Mouse (Mus musculus): Measurements from ENCODE around the gene Ftl1. TPM values are rescaled to one million over a fixed set of nuclear protein-coding genes. Genes with fewer than 3 reads are reported as not detected.
"Not testable (repeated sequence)": the region's sequence is repeated elsewhere in the genome, so short reads cannot be mapped to it uniquely, and the experiment has no call there.

Ftl1 gene
- total RNA-seq, 1 experiment = 398 TPM

- no peak for DNase-seq (ENCODE audit: low read depth, low spot score)
- Histone ChIP-seq H3K9ac (ENCODE audit: insufficient read depth, low read depth, low read length, poor library complexity, severe bottlenecking) (peak overlapping the region; percentile 77), H3K9me3 (ENCODE audit: control insufficient read depth, insufficient read depth, low read depth, low read length) (no peaks in the 10 kb centered on the region), H3K4me1 (ENCODE audit: control insufficient read depth in 2 of 2, insufficient read depth in 2 of 2, low read length in 2 of 2, poor library complexity in 1 of 2) (peaks cover 6 to 14% of the 10 kb centered on the region in 2 experiments; a peak in 3 of 4 replicates), H3K36me3 (ENCODE audit: control insufficient read depth, insufficient read depth, low read length, poor library complexity, severe bottlenecking) (peaks cover 9% of the 10 kb centered on the region; the same call in 1 of the 2 replicates), H3K4me3 (ENCODE audit: insufficient read depth in 1 of 2, low read depth in 1 of 2, low read length in 2 of 2, poor library complexity in 1 of 2, severe bottlenecking in 1 of 2) (peak overlapping the region; percentile 85 to 97), H3K27ac (ENCODE audit: insufficient read depth, low read depth, low read length, poor library complexity, severe bottlenecking) (no peak overlapping the region)
- in situ Hi-C loops (cut with MboI; ENCODE audit: low sequenced_read_pairs in 2 of 2, unreplicated experiment in 2 of 2) = no loop called here
- TF ChIP-seq ZNF384 (IDR thresholded peaks at IDR 0.05; ENCODE audit: low read depth, low read length) = no peak
- no peak for TF ChIP-seq HCFC1 (IDR thresholded peaks at IDR 0.05; ENCODE audit: borderline replicate concordance, insufficient read depth, low read length)
- no peak for TF ChIP-seq CHD2 (IDR thresholded peaks at IDR 0.05; ENCODE audit: low read depth, low read length)
- TF ChIP-seq MAFK (IDR thresholded peaks at IDR 0.05; ENCODE audit: insufficient read depth, low read depth, low read length) = no peak
- TF ChIP-seq ZC3H11A (IDR thresholded peaks at IDR 0.05; ENCODE audit: borderline replicate concordance, low read depth, low read length) = no peak
Observed at GRCm38 (mm10) chr7:45487861-45488292, 28.2 kb upstream of the Ftl1 start.

GRCm38 (mm10) chr7:45486761-45487415, 27.2 kb upstream of the Ftl1 start, which contains the start of gene Gm45808:
Gm45808 (minus strand) TSS chr7:45486811.
- Histone ChIP-seq H3K4me3 (ENCODE audit: insufficient read depth in 1 of 2, low read depth in 1 of 2, low read length in 2 of 2, poor library complexity in 1 of 2, severe bottlenecking in 1 of 2) (peak within 1 kb of the TSS in 1 of 2 experiments; percentile 97; a peak in 1 of 4 replicates), H3K36me3 (ENCODE audit: control insufficient read depth, insufficient read depth, low read length, poor library complexity, severe bottlenecking) (peaks cover 9% of the 10 kb centered on the region; the same call in 1 of the 2 replicates), H3K9me3 (ENCODE audit: control insufficient read depth, insufficient read depth, low read depth, low read length) (no peaks in the 10 kb centered on the region), H3K9ac (ENCODE audit: insufficient read depth, low read depth, low read length, poor library complexity, severe bottlenecking) (peak within 1 kb of the TSS; percentile 15; the same call in 1 of the 2 replicates), H3K27ac (ENCODE audit: insufficient read depth, low read depth, low read length, poor library complexity, severe bottlenecking) (no peak within 1 kb of the TSS), H3K4me1 (ENCODE audit: control insufficient read depth in 2 of 2, insufficient read depth in 2 of 2, low read length in 2 of 2, poor library complexity in 1 of 2) (peaks cover 6 to 14% of the 10 kb centered on the region in 2 experiments; a peak in 3 of 4 replicates)
- DNase-seq (ENCODE audit: low read depth, low spot score) = no peak
- in situ Hi-C loops (cut with MboI; ENCODE audit: low sequenced_read_pairs in 2 of 2, unreplicated experiment in 2 of 2) = no loop called here
- TF ChIP-seq ZNF384 (IDR thresholded peaks at IDR 0.05; ENCODE audit: low read depth, low read length) (no peak), CHD2 (IDR thresholded peaks at IDR 0.05; ENCODE audit: low read depth, low read length) (no peak), MAFK (IDR thresholded peaks at IDR 0.05; ENCODE audit: insufficient read depth, low read depth, low read length) (no peak), ZC3H11A (IDR thresholded peaks at IDR 0.05; ENCODE audit: borderline replicate concordance, low read depth, low read length) (no peak)

- Histone ChIP-seq H3K9ac (ENCODE audit: insufficient read depth, low read depth, low read length, poor library complexity, severe bottlenecking) (peak overlapping the region; percentile 15; the same call in 1 of the 2 replicates), H3K9me3 (ENCODE audit: control insufficient read depth, insufficient read depth, low read depth, low read length) (no peaks in the 10 kb centered on the region), H3K27ac (ENCODE audit: insufficient read depth, low read depth, low read length, poor library complexity, severe bottlenecking) (no peak overlapping the region), H3K4me1 (ENCODE audit: control insufficient read depth in 2 of 2, insufficient read depth in 2 of 2, low read length in 2 of 2, poor library complexity in 1 of 2) (peaks cover 6 to 16% of the 10 kb centered on the region in 2 experiments; a peak in 3 of 4 replicates), H3K4me3 (ENCODE audit: insufficient read depth in 1 of 2, low read depth in 1 of 2, low read length in 2 of 2, poor library complexity in 1 of 2, severe bottlenecking in 1 of 2) (no peak overlapping the region), H3K36me3 (ENCODE audit: control insufficient read depth, insufficient read depth, low read length, poor library complexity, severe bottlenecking) (peaks cover 9% of the 10 kb centered on the region; the same call in 1 of the 2 replicates)
- in situ Hi-C loops (cut with MboI; ENCODE audit: low sequenced_read_pairs in 2 of 2, unreplicated experiment in 2 of 2) = no loop called here
- TF ChIP-seq ZC3H11A (IDR thresholded peaks at IDR 0.05; ENCODE audit: borderline replicate concordance, low read depth, low read length) (no peak), MAFK (IDR thresholded peaks at IDR 0.05; ENCODE audit: insufficient read depth, low read depth, low read length) (no peak), ZNF384 (IDR thresholded peaks at IDR 0.05; ENCODE audit: low read depth, low read length) (no peak)
- DNase-seq (ENCODE audit: low read depth, low spot score) = no peak
Observed at GRCm38 (mm10) chr7:45486158-45486557, 26.5 kb upstream of the Ftl1 start.

GRCm38 (mm10) chr7:45484985-45485384, 25.3 kb upstream of the Ftl1 start:
- H3K9ac ChIP-seq (ENCODE audit: insufficient read depth, low read depth, low read length, poor library complexity, severe bottlenecking); H3K4me3 ChIP-seq (ENCODE audit: insufficient read depth in 1 of 2, low read depth in 1 of 2, low read length in 2 of 2, poor library complexity in 1 of 2, severe bottlenecking in 1 of 2): not testable (repeated sequence)

DNA sequence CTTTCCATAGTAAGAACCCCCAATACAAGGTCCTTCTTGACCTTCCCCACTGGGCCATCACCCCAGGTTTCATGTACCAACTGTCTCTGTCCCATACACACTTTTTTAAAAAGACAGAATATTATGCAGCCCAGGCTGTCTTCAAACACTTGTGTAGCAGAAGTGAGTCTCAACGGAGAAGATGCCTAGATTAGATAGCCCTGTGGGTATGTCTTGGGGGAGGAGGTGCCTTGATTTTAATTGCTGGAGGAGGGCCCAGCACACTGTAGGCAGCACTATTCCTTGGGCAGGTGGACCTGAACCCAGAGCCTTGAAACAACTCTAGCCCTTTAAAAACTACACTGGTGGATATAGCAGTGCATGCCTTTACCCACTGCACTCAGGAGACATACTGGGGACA, 22.5 kb upstream of the Ftl1 start:
- Histone ChIP-seq H3K9me3 (ENCODE audit: control insufficient read depth, insufficient read depth, low read depth, low read length) (no peaks in the 10 kb centered on the region), H3K4me3 (ENCODE audit: insufficient read depth in 1 of 2, low read depth in 1 of 2, low read length in 2 of 2, poor library complexity in 1 of 2, severe bottlenecking in 1 of 2) (no peak overlapping the region), H3K9ac (ENCODE audit: insufficient read depth, low read depth, low read length, poor library complexity, severe bottlenecking) (no peak overlapping the region), H3K27ac (ENCODE audit: insufficient read depth, low read depth, low read length, poor library complexity, severe bottlenecking) (no peak overlapping the region), H3K4me1 (ENCODE audit: control insufficient read depth in 2 of 2, insufficient read depth in 2 of 2, low read length in 2 of 2, poor library complexity in 1 of 2) (peaks cover 1 to 8% of the 10 kb centered on the region in 2 experiments; a peak in 1 of 4 replicates), H3K36me3 (ENCODE audit: control insufficient read depth, insufficient read depth, low read length, poor library complexity, severe bottlenecking) (peaks cover 15% of the 10 kb centered on the region; the same call in 1 of the 2 replicates)
- no peak for DNase-seq (ENCODE audit: low read depth, low spot score)
- TF ChIP-seq MAFK (IDR thresholded peaks at IDR 0.05; ENCODE audit: insufficient read depth, low read depth, low read length) = no peak
- TF ChIP-seq HCFC1 (IDR thresholded peaks at IDR 0.05; ENCODE audit: borderline replicate concordance, insufficient read depth, low read length) = no peak
- no peak for TF ChIP-seq ZNF384 (IDR thresholded peaks at IDR 0.05; ENCODE audit: low read depth, low read length)
- TF ChIP-seq ZC3H11A (IDR thresholded peaks at IDR 0.05; ENCODE audit: borderline replicate concordance, low read depth, low read length) = no peak
- TF ChIP-seq CHD2 (IDR thresholded peaks at IDR 0.05; ENCODE audit: low read depth, low read length) = no peak
- in situ Hi-C loops (cut with MboI; ENCODE audit: low sequenced_read_pairs in 2 of 2, unreplicated experiment in 2 of 2) = no loop called here

More at GRCm38 (mm10) chr7:45484985-45485384, 25.3 kb upstream of the Ftl1 start:
- DNase-seq (ENCODE audit: low read depth, low spot score); in situ Hi-C loops (cut with MboI; ENCODE audit: low sequenced_read_pairs in 2 of 2, unreplicated experiment in 2 of 2); H3K36me3 ChIP-seq (ENCODE audit: control insufficient read depth, insufficient read depth, low read length, poor library complexity, severe bottlenecking); H3K27ac ChIP-seq (ENCODE audit: insufficient read depth, low read depth, low read length, poor library complexity, severe bottlenecking); H3K9me3 ChIP-seq (ENCODE audit: control insufficient read depth, insufficient read depth, low read depth, low read length): not testable (repeated sequence)
- H3K4me1 ChIP-seq (ENCODE audit: control insufficient read depth in 2 of 2, insufficient read depth in 2 of 2, low read length in 2 of 2, poor library complexity in 1 of 2) = peaks cover 2 to 11% of the 10 kb centered on the region in 2 experiments; a peak in 2 of 4 replicates
